Mouse (Mus musculus) embryo, embryonic 11.5 days (tissue): ENCODE measurements around the gene Vil1.

Experiments used
- DNase-seq: peaks from one replicate; pipeline ENCODE4 v3.0.0-alpha.2; 2012; ENCODE audit warnings: low read depth, low spot score

The Vil1 gene

GRCm38 (mm10) chr1:74412711-74413110 lies 3.5 kb downstream of the Vil1 start:
- no peak for DNase-seq

- peak; percentile 26 for DNase-seq
Measured at GRCm38 (mm10) chr1:74415143-74415542, 6.0 kb downstream of the Vil1 start.

GRCm38 (mm10) chr1:74418747-74419439 lies 9.7 kb downstream of the Vil1 start:
- no peak for DNase-seq

- no peak for DNase-seq
Measured at GRCm38 (mm10) chr1:74419440-74419794, 10.2 kb downstream of the Vil1 start.

GRCm38 (mm10) chr1:74423147-74423546 lies 14.0 kb downstream of the Vil1 start:
- DNase-seq = no peak

- no peak for DNase-seq
Measured at GRCm38 (mm10) chr1:74425845-74426244, 16.7 kb downstream of the Vil1 start.

GRCm38 (mm10) chr1:74433220-74433619 lies 24.0 kb downstream of the Vil1 start:
- no peak for DNase-seq

GRCm38 (mm10) chr1:74434596-74434995 lies 25.4 kb downstream of the Vil1 start:
- no peak for DNase-seq

GRCm38 (mm10) chr1:74435563-74435962 lies 26.4 kb downstream of the Vil1 start:
- DNase-seq = no peak

GRCm38 (mm10) chr1:74437702-74438427 lies 28.7 kb downstream of the Vil1 start:
- no peak for DNase-seq

- DNase-seq = no peak
Measured at GRCm38 (mm10) chr1:74439166-74439876, 30.1 kb downstream of the Vil1 start.

- no peak for DNase-seq
Measured at GRCm38 (mm10) chr1:74444538-74444937, 35.4 kb downstream of the Vil1 start.

GRCm38 (mm10) chr1:74452611-74453045 lies 43.5 kb downstream of the Vil1 start:
- DNase-seq = no peak

- DNase-seq = peak; percentile 11
Measured at GRCm38 (mm10) chr1:74460273-74460672, 51.1 kb downstream of the Vil1 start.
